ENCODE assay signal across 24 mouse cellular contexts in genomic region chr10:12474850-12475621, GRCm38 (mm10).
A peak's percentile ranks its signal among the peaks of the same experiment; 100 is the strongest.
DNase-seq lines count a peak whose midpoint lies in the region; ATAC-seq and TF ChIP-seq lines count a peak whose summit lies in the region.
"Had no signal": no experiment of that assay in that cellular context is flagged by ENCODE, and none has a peak within 500 bp of the region (broad histone marks: within the 10 kb centered on the region; RNA-seq: fewer than 3 reads in every experiment).

No protein-coding gene starts in this region.

- H3K4me3 ChIP-seq in heart, embryonic 12.5 days, result no peak overlapping the region
- no peak overlapping the region for H3K4me3 ChIP-seq in embryonic facial prominence, embryonic 11.5 days (ENCODE audit: low read depth, low read length)
- no peak overlapping the region for H3K4me3 ChIP-seq in hindbrain, embryonic 16.5 days (ENCODE audit: low read length)
- no peak overlapping the region for H3K4me3 ChIP-seq in limb, embryonic 14.5 days (replicated peaks; ENCODE audit: low read length)
- H3K4me3 ChIP-seq: gastrocnemius, adult 2 months; layer of hippocampus, adult 2 months; liver, embryonic 15.5 days; midbrain, embryonic 12.5 days had no signal

- peak; percentile 6 to 29 for DNase-seq in heart, postnatal 10 days
- peak; percentile 47 for DNase-seq in embryonic facial prominence, embryonic 11.5 days (ENCODE audit: low spot score)
- peak; percentile 91 for DNase-seq in limb, embryonic 14.5 days (ENCODE audit: low spot score)
- no peak for DNase-seq in left cerebral cortex, postnatal 4 days
- no peak for DNase-seq in thymus, postnatal 36 days
- DNase-seq: adrenal gland, postnatal 25 days; cerebellum, adult 18-20 months; cerebellum, postnatal 25 days; embryo, embryonic 11 days; gastrocnemius, adult 2 months; heart, adult 18-20 months; kidney, adult 2 months; kidney, postnatal 10 days; layer of hippocampus, postnatal 36 days; lung, postnatal 10 days; right cerebral cortex, postnatal 14 days; spleen, adult 18-20 months; thymus, postnatal 4 days had no signal

- 86% methylated on average over 14 of the region's 14 CpGs for WGBS in heart, embryonic 12.5 days
- 55% methylated on average over 14 of the region's 14 CpGs for WGBS in embryonic facial prominence, embryonic 11.5 days
- 74% methylated on average over 14 of the region's 14 CpGs for WGBS in hindbrain, embryonic 16.5 days
- 30% methylated on average over 14 of the region's 14 CpGs for WGBS in limb, embryonic 14.5 days

- no peak overlapping the region for H3K27ac ChIP-seq in heart, embryonic 12.5 days (ENCODE audit: poor library complexity, severe bottlenecking)
- H3K27ac ChIP-seq in embryonic facial prominence, embryonic 11.5 days (replicated peaks; ENCODE audit: low read depth, low read length), result no peak overlapping the region
- H3K27ac ChIP-seq in hindbrain, embryonic 16.5 days (ENCODE audit: low read depth, low read length), result no peak overlapping the region
- H3K27ac ChIP-seq in limb, embryonic 14.5 days (replicated peaks; ENCODE audit: low read depth, low read length), result no peak overlapping the region
- H3K27ac ChIP-seq: gastrocnemius, adult 2 months; layer of hippocampus, adult 2 months; liver, embryonic 15.5 days; midbrain, embryonic 12.5 days had no signal

- no peaks in the 10 kb centered on the region for H3K27me3 ChIP-seq in heart, embryonic 12.5 days (replicated peaks)
- no peaks in the 10 kb centered on the region for H3K27me3 ChIP-seq in embryonic facial prominence, embryonic 11.5 days (ENCODE audit: control insufficient read depth, insufficient read depth, low read length)
- no peaks in the 10 kb centered on the region for H3K27me3 ChIP-seq in hindbrain, embryonic 16.5 days (replicated peaks; ENCODE audit: control insufficient read depth, insufficient read depth, low read length)
- no peaks in the 10 kb centered on the region for H3K27me3 ChIP-seq in limb, embryonic 14.5 days (ENCODE audit: control insufficient read depth, insufficient read depth, low read length)
- H3K27me3 ChIP-seq: CH12.LX; liver, embryonic 15.5 days; midbrain, embryonic 12.5 days had no signal

- ATAC-seq in heart, embryonic 12.5 days (ENCODE audit: insufficient number of reproducible peaks, low FRiP score), result no peak
- ATAC-seq in embryonic facial prominence, embryonic 11.5 days (replicated peaks; ENCODE audit: insufficient number of reproducible peaks, low FRiP score, low TSS enrichment, low read depth), result no peak
- 0 out of 2 replicates have a peak, but pooled peaks have one; percentile 37 for ATAC-seq in hindbrain, embryonic 16.5 days
- peak; percentile 88 for ATAC-seq in limb, embryonic 14.5 days (ENCODE audit: low FRiP score, low read depth)

- no peak for TF ChIP-seq POLR2A in limb, embryonic 14.5 days (IDR thresholded peaks at IDR 0.05; ENCODE audit: borderline replicate concordance, extremely low read depth, insufficient read depth, insufficient read length)

- H3K9me3 ChIP-seq in heart, embryonic 12.5 days (replicated peaks), result no peaks in the 10 kb centered on the region
- no peaks in the 10 kb centered on the region for H3K9me3 ChIP-seq in embryonic facial prominence, embryonic 11.5 days (replicated peaks; ENCODE audit: control insufficient read depth, low read length)
- H3K9me3 ChIP-seq in hindbrain, embryonic 16.5 days (ENCODE audit: control insufficient read depth, low read length), result no peaks in the 10 kb centered on the region
- H3K9me3 ChIP-seq in limb, embryonic 14.5 days (ENCODE audit: control insufficient read depth, low read length), result no peaks in the 10 kb centered on the region
- H3K9me3 ChIP-seq: liver, embryonic 15.5 days; midbrain, embryonic 12.5 days had no signal

- no peaks in the 10 kb centered on the region for H3K4me1 ChIP-seq in heart, embryonic 12.5 days (replicated peaks)
- no peaks in the 10 kb centered on the region for H3K4me1 ChIP-seq in embryonic facial prominence, embryonic 11.5 days (ENCODE audit: control insufficient read depth, insufficient read depth, low read length)
- no peaks in the 10 kb centered on the region for H3K4me1 ChIP-seq in hindbrain, embryonic 16.5 days (ENCODE audit: control insufficient read depth, insufficient read depth, low read depth, low read length)
- 0 out of 2 replicates have a peak, but pooled peaks cover 2% of the 10 kb centered on the region for H3K4me1 ChIP-seq in limb, embryonic 14.5 days (ENCODE audit: control insufficient read depth, insufficient read depth, low read length)
- H3K4me1 ChIP-seq: liver, embryonic 15.5 days; midbrain, embryonic 12.5 days had no signal

- intact Hi-C loops in heart, postnatal 10 days (cut with DNase I), result no loop called here
- intact Hi-C loops in left cerebral cortex, postnatal 4 days (cut with DNase I), result no loop called here

- no peak overlapping the region for H3K9ac ChIP-seq in heart, embryonic 12.5 days
- no peak overlapping the region for H3K9ac ChIP-seq in embryonic facial prominence, embryonic 11.5 days (replicated peaks; ENCODE audit: low read length)
- no peak overlapping the region for H3K9ac ChIP-seq in hindbrain, embryonic 16.5 days (ENCODE audit: low read depth, low read length)
- no peak overlapping the region for H3K9ac ChIP-seq in limb, embryonic 14.5 days (ENCODE audit: low read depth, low read length, severe bottlenecking)
- H3K9ac ChIP-seq: liver, embryonic 15.5 days; midbrain, embryonic 12.5 days had no signal

- 0 out of 2 replicates have a peak, but pooled peaks cover 4% of the 10 kb centered on the region for H3K36me3 ChIP-seq in heart, embryonic 12.5 days
- H3K36me3 ChIP-seq in embryonic facial prominence, embryonic 11.5 days (replicated peaks; ENCODE audit: control insufficient read depth, insufficient read depth, low read depth, low read length), result no peaks in the 10 kb centered on the region
- no peaks in the 10 kb centered on the region for H3K36me3 ChIP-seq in hindbrain, embryonic 16.5 days (ENCODE audit: control insufficient read depth, insufficient read depth, low read length)
- H3K36me3 ChIP-seq in limb, embryonic 14.5 days (ENCODE audit: control insufficient read depth, insufficient read depth, low read length), result peaks cover 16% of the 10 kb centered on the region
- H3K36me3 ChIP-seq: liver, embryonic 15.5 days; midbrain, embryonic 12.5 days had no signal

- H3K4me2 ChIP-seq in heart, embryonic 12.5 days, result no peak overlapping the region
- H3K4me2 ChIP-seq in embryonic facial prominence, embryonic 11.5 days (ENCODE audit: low read depth, low read length), result no peak overlapping the region
- no peak overlapping the region for H3K4me2 ChIP-seq in hindbrain, embryonic 16.5 days (ENCODE audit: low read length)
- H3K4me2 ChIP-seq in limb, embryonic 14.5 days (replicated peaks; ENCODE audit: low read depth, low read length, severe bottlenecking), result no peak overlapping the region
- H3K4me2 ChIP-seq: liver, embryonic 15.5 days; midbrain, embryonic 12.5 days had no signal

Comparison
In these comparisons a context has a peak if more than half of its experiments do, and no peak if none do; other contexts are left out.
1. DNase-seq: peak in heart, postnatal 10 days (2 of 2), embryonic facial prominence, embryonic 11.5 days (single experiment) and limb, embryonic 14.5 days (single experiment); none in left cerebral cortex, postnatal 4 days (single experiment) and thymus, postnatal 36 days (0 of 2).
2. ATAC-seq: peak in hindbrain, embryonic 16.5 days (single experiment) and limb, embryonic 14.5 days (single experiment); none in heart, embryonic 12.5 days (single experiment) and embryonic facial prominence, embryonic 11.5 days (single experiment).